Mouse (Mus musculus) embryonic stem cell, embryonic (primary cell): Measurements from ENCODE around the gene Rab26.

ENCODE experiments used
- CTCF ChIA-PET, 4 experiments: fragments of 300-600 bp in 2 of 4; fragments of 350-600 bp in 2 of 4; sonication (Branson Sonifier 250); formaldehyde crosslinking; loops; one replicate each; lab custom pipeline; 2022; ENCODE audit warnings: inconsistent platforms in 2 of 4; lab: Charles Lee
- POLR2A ChIA-PET, 4 experiments: fragments of 300-600 bp in 2 of 4; fragments of 350-600 bp in 2 of 4; sonication (Branson Sonifier 250); formaldehyde crosslinking; loops; one replicate each; lab custom pipeline; 2022; ENCODE audit warnings: antibody characterized with exemption in 4 of 4, inconsistent platforms in 1 of 4; lab: Charles Lee

The Rab26 gene

GRCm38 (mm10) chr17:24557091-24557490 is 23.1 kb upstream of the Rab26 start:
- CTCF ChIA-PET = interaction anchor here in 1 of 4 experiments (1.7 kb wide), 1 partner anchor 18 kb away, joined by 5 read pairs; no protein-coding TSS in a partner anchor
- POLR2A ChIA-PET = interaction anchor here in 3 of 4 experiments (0.7 to 3.4 kb wide), 16 partner anchors 7 to 338 kb away, joined by 3 to 17 read pairs (median 4); partner anchors contain the start of genes Traf7 (in 3 of the 3), Pkd1 (in 2 of the 3) and Zfp598 (in 1 of the 3)

GRCm38 (mm10) chr17:24551050-24551444 is 17.0 kb upstream of the Rab26 start:
- CTCF ChIA-PET = interaction anchor here (0.5 to 3.5 kb wide), 9 partner anchors 10 to 592 kb away, joined by 3 to 25 read pairs (median 7); partner anchors contain the start of genes Mlst8 (in 2 of the 4) and Zfp598 (in 1 of the 4)
- POLR2A ChIA-PET = interaction anchor here (0.7 to 7.4 kb wide), 82 partner anchors 7 to 528 kb away, joined by 3 to 282 read pairs (median 9); partner anchors contain the start of genes Nthl1 (in 3 of the 4), Traf7 (in 3 of the 4), Tsc2 (in 3 of the 4) and Ccnf (in 2 of the 4)

GRCm38 (mm10) chr17:24550416-24551049 is 16.5 kb upstream of the Rab26 start:
- ChIA-PET CTCF (interaction anchor here (0.5 to 3.5 kb wide), 28 partner anchors 10 to 591 kb away, joined by 3 to 25 read pairs (median 5); partner anchors contain the start of genes Mlst8 (in 3 of the 4), Zfp598 (in 2 of the 4), Abca3 (in 1 of the 4) and Nthl1 (in 1 of the 4)), POLR2A (interaction anchor here (0.6 to 7.4 kb wide), 129 partner anchors 8 to 1177 kb away, joined by 3 to 282 read pairs (median 6); partner anchors contain the start of genes Eci1 (in 3 of the 4), Nthl1 (in 3 of the 4), Traf7 (in 3 of the 4) and Tsc2 (in 3 of the 4))

GRCm38 (mm10) chr17:24549618-24550415 is 15.8 kb upstream of the Rab26 start, which contains the start of gene Pkd1:
TSS of gene Pkd1 (plus strand) at chr17:24549834.
- CTCF ChIA-PET = interaction anchor here (0.5 to 3.5 kb wide), 35 partner anchors 9 to 590 kb away, joined by 3 to 25 read pairs (median 5); partner anchors contain the start of genes Mlst8 (in 3 of the 4), Zfp598 (in 2 of the 4), Abca3 (in 1 of the 4) and Nthl1 (in 1 of the 4)
- POLR2A ChIA-PET = interaction anchor here (0.5 to 7.4 kb wide), 168 partner anchors 8 to 1959 kb away, joined by 3 to 282 read pairs (median 5); partner anchors contain the start of genes Traf7 (in 4 of the 4), Zfp598 (in 4 of the 4), E4f1 (in 3 of the 4) and Eci1 (in 3 of the 4)

GRCm38 (mm10) chr17:24548921-24549617 is 15.1 kb upstream of the Rab26 start:
- CTCF ChIA-PET = interaction anchor here (0.5 to 3.5 kb wide), 34 partner anchors 8 to 197 kb away, joined by 3 to 25 read pairs (median 5); partner anchors contain the start of genes Mlst8 (in 2 of the 4), Abca3 (in 1 of the 4), Nthl1 (in 1 of the 4) and Traf7 (in 1 of the 4)
- POLR2A ChIA-PET = interaction anchor here (0.6 to 7.4 kb wide), 150 partner anchors 9 to 1960 kb away, joined by 3 to 282 read pairs (median 5); partner anchors contain the start of genes Traf7 (in 4 of the 4), Zfp598 (in 4 of the 4), E4f1 (in 3 of the 4) and Mlst8 (in 3 of the 4)

GRCm38 (mm10) chr17:24548435-24548834 is 14.4 kb upstream of the Rab26 start:
- CTCF ChIA-PET = interaction anchor here in 3 of 4 experiments (0.6 to 3.5 kb wide), 17 partner anchors 8 to 128 kb away, joined by 3 to 25 read pairs (median 7); partner anchors contain the start of genes Mlst8 (in 1 of the 3) and Traf7 (in 1 of the 3)

GRCm38 (mm10) chr17:24546234-24546633 is 12.2 kb upstream of the Rab26 start:
- CTCF ChIA-PET = interaction anchor here in 1 of 4 experiments (0.7 kb wide), 1 partner anchor 702 kb away, joined by 3 read pairs; no protein-coding TSS in a partner anchor

More at GRCm38 (mm10) chr17:24548435-24548834, 14.4 kb upstream of the Rab26 start:
- POLR2A ChIA-PET = interaction anchor here (0.6 to 7.4 kb wide), 77 partner anchors 8 to 1231 kb away, joined by 3 to 282 read pairs (median 10); partner anchors contain the start of genes Traf7 (in 4 of the 4), Zfp598 (in 3 of the 4), E4f1 (in 2 of the 4) and Eci1 (in 2 of the 4)

GRCm38 (mm10) chr17:24545247-24545646 is 11.2 kb upstream of the Rab26 start:
- CTCF ChIA-PET = interaction anchor here in 1 of 4 experiments (1.2 kb wide), 1 partner anchor 122 kb away, joined by 3 read pairs; no protein-coding TSS in a partner anchor
- POLR2A ChIA-PET = interaction anchor here in 2 of 4 experiments (0.8 to 3.0 kb wide), 7 partner anchors 16 to 131 kb away, joined by 3 to 19 read pairs (median 5); partner anchors contain the start of gene Traf7 (in 2 of the 2)

More at GRCm38 (mm10) chr17:24546234-24546633, 12.2 kb upstream of the Rab26 start:
- POLR2A ChIA-PET = interaction anchor here in 2 of 4 experiments (3.0 to 7.4 kb wide), 2 partner anchors 18 kb away, joined by 16 to 282 read pairs; partner anchors contain the start of gene Traf7 (in 2 of the 2)

GRCm38 (mm10) chr17:24544613-24545012 is 10.6 kb upstream of the Rab26 start:
- ChIA-PET CTCF (interaction anchor here in 2 of 4 experiments (0.6 to 1.2 kb wide), 2 partner anchors 116 to 123 kb away, joined by 3 to 4 read pairs; no protein-coding TSS in a partner anchor), POLR2A (interaction anchor here in 2 of 4 experiments (0.7 to 3.0 kb wide), 11 partner anchors 15 to 174 kb away, joined by 3 to 19 read pairs (median 4); partner anchors contain the start of genes Traf7 (in 2 of the 2), Rnf151 (in 1 of the 2) and Rps2 (in 1 of the 2))

- ChIA-PET POLR2A (interaction anchor here in 2 of 4 experiments (0.6 to 7.4 kb wide), 13 partner anchors 9 to 184 kb away, joined by 3 to 108 read pairs (median 4); partner anchors contain the start of genes Pkd1 (in 2 of the 2), Traf7 (in 2 of the 2), Mlst8 (in 1 of the 2) and Ndufb10 (in 1 of the 2)), CTCF (interaction anchor here in 3 of 4 experiments (0.8 to 3.7 kb wide), 11 partner anchors 9 to 127 kb away, joined by 3 to 23 read pairs (median 7); partner anchors contain the start of genes Mlst8 (in 2 of the 3), Pkd1 (in 2 of the 3) and Traf7 (in 2 of the 3))
Observed at GRCm38 (mm10) chr17:24540375-24540774, 6.4 kb upstream of the Rab26 start.

GRCm38 (mm10) chr17:24538950-24539349 is 4.9 kb upstream of the Rab26 start:
- POLR2A ChIA-PET = interaction anchor here (0.6 to 7.4 kb wide), 29 partner anchors 8 to 397 kb away, joined by 3 to 108 read pairs (median 5); partner anchors contain the start of genes Pkd1 (in 3 of the 4), Traf7 (in 3 of the 4), Mlst8 (in 2 of the 4) and Bricd5 (in 1 of the 4)
- CTCF ChIA-PET = interaction anchor here (0.5 to 3.7 kb wide), 32 partner anchors 10 to 280 kb away, joined by 3 to 23 read pairs (median 4); partner anchors contain the start of genes Mlst8 (in 2 of the 4), Pkd1 (in 2 of the 4), Traf7 (in 2 of the 4) and Nthl1 (in 1 of the 4)

- CTCF ChIA-PET = interaction anchor here in 2 of 4 experiments (1.4 to 3.3 kb wide), 3 partner anchors 10 to 76 kb away, joined by 4 to 23 read pairs (median 8); partner anchors contain the start of genes Mlst8 (in 1 of the 2) and Traf7 (in 1 of the 2)
- POLR2A ChIA-PET = interaction anchor here in 3 of 4 experiments (1.0 to 7.4 kb wide), 6 partner anchors 8 to 95 kb away, joined by 3 to 108 read pairs (median 18); partner anchors contain the start of genes Traf7 (in 3 of the 3), Pkd1 (in 2 of the 3), Nthl1 (in 1 of the 3) and Tsc2 (in 1 of the 3)
Observed at GRCm38 (mm10) chr17:24537536-24537935, 3.5 kb upstream of the Rab26 start.

- ChIA-PET POLR2A (interaction anchor here in 3 of 4 experiments (0.5 to 11.9 kb wide), 7 partner anchors 8 to 141 kb away, joined by 3 to 396 read pairs (median 16); partner anchors contain the start of genes Mlst8 (in 2 of the 3), Pkd1 (in 2 of the 3), Bricd5 (in 1 of the 3) and Caskin1 (in 1 of the 3)), CTCF (interaction anchor here in 1 of 4 experiments (0.7 kb wide), 1 partner anchor 61 kb away, joined by 5 read pairs; no protein-coding TSS in a partner anchor)
Observed at GRCm38 (mm10) chr17:24535300-24535699, 1.3 kb upstream of the Rab26 start.
